Mouse (Mus musculus) kidney, adult 2 months (tissue): ENCODE data around the gene Hdac11.

Experiments
- CTCF ChIP-seq: fragments of 200-500 bp; conservative IDR thresholded peaks from 2 replicates; pipeline ENCODE4 v1.5.1; 2011; ENCODE audit warnings: low read depth, mild to moderate bottlenecking, control low read depth, low read length, moderate library complexity, mixed read lengths; ENCODE audit not compliant: insufficient read depth, insufficient read length
- POLR2A ChIP-seq: fragments of 200-500 bp; IDR thresholded peaks from one replicate; pipeline ENCODE4 v1.6.1; 2011; ENCODE audit warnings: low read depth, low read length, control low read depth

DNA sequence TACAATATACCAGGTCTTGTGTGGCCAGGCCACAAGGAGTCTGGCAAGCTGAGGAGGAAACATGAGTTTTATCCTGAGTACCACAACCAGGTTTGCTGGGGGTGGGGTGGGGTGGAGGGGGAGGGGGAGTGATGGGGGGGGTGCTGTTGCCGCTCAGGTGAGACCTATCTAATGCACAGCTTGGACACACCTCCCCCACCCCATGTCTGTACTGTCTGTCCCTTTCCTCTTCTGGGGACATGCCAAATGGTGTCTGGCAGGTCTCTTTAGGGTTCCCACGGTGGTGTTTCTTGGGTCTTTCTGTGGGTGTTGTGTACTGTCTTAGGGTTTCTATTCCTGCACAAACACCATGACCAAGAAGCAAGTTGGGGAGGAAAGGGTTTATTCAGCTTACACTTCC lies 4.5 kb downstream of the Hdac11 start:
- TF ChIP-seq POLR2A (no peak), CTCF (no peak)
